26 mouse cellular contexts compared by ENCODE assay signal in genomic region chr1:149712330-149712729, GRCm38 (mm10).
DNase-seq lines count a peak whose midpoint lies in the region; ATAC-seq and TF ChIP-seq lines count a peak whose summit lies in the region.
"Had no signal": no experiment of that assay in that cellular context is flagged by ENCODE, and none has a peak within 500 bp of the region (broad histone marks: within the 10 kb centered on the region; RNA-seq: fewer than 3 reads in every experiment).

No protein-coding gene starts in this region.

- no peak for TF ChIP-seq EP300 in heart, postnatal 0 days (IDR thresholded peaks at IDR 0.05; ENCODE audit: low read depth)

- H3K9me3 ChIP-seq in heart, postnatal 0 days (replicated peaks; ENCODE audit: control insufficient read depth, low read length): no peaks in the 10 kb centered on the region
- H3K9me3 ChIP-seq in lung, embryonic 16.5 days (ENCODE audit: control insufficient read depth, low read length): no peaks in the 10 kb centered on the region
- H3K9me3 ChIP-seq: embryonic facial prominence, embryonic 13.5 days; embryonic facial prominence, embryonic 15.5 days; forebrain, embryonic 10.5 days; forebrain, embryonic 12.5 days had no signal

- no peak for ATAC-seq in heart, postnatal 0 days (ENCODE audit: insufficient read depth, low read depth)
- ATAC-seq in lung, embryonic 16.5 days (ENCODE audit: low read depth): peak; percentile 64; the same call in 1 of the 2 replicates
- ATAC-seq: CD4-positive, CD25-positive, alpha-beta regulatory T cell, adult 4 months; forebrain, embryonic 14.5 days; forebrain, embryonic 16.5 days had no signal

- intact Hi-C loops in heart, postnatal 25 days (cut with DNase I): no loop called here

- TF ChIP-seq POLR2A in lung, adult 2 months (IDR thresholded peaks at IDR 0.05; ENCODE audit: borderline replicate concordance, extremely low read depth, low read depth, low read length): no peak

- H3K4me1 ChIP-seq in heart, postnatal 0 days (ENCODE audit: control insufficient read depth, insufficient read depth): no peaks in the 10 kb centered on the region
- H3K4me1 ChIP-seq in lung, embryonic 16.5 days (replicated peaks; ENCODE audit: control insufficient read depth, insufficient read depth, low read length): no peaks in the 10 kb centered on the region
- H3K4me1 ChIP-seq in lung, adult 2 months (ENCODE audit: control insufficient read depth, insufficient read depth, low read length): no peaks in the 10 kb centered on the region
- H3K4me1 ChIP-seq: embryonic facial prominence, embryonic 13.5 days; embryonic facial prominence, embryonic 15.5 days; forebrain, embryonic 10.5 days; forebrain, embryonic 12.5 days had no signal

- H3K36me3 ChIP-seq in heart, postnatal 0 days (replicated peaks; ENCODE audit: control insufficient read depth, insufficient read depth, low read length): no peaks in the 10 kb centered on the region
- no peaks in the 10 kb centered on the region for H3K36me3 ChIP-seq in lung, embryonic 16.5 days (ENCODE audit: control insufficient read depth, insufficient read depth, low read length)
- H3K36me3 ChIP-seq: embryonic facial prominence, embryonic 13.5 days; embryonic facial prominence, embryonic 15.5 days; forebrain, embryonic 10.5 days; forebrain, embryonic 12.5 days had no signal

- no peak overlapping the region for H3K9ac ChIP-seq in heart, postnatal 0 days (replicated peaks; ENCODE audit: low read depth, low read length)
- no peak overlapping the region for H3K9ac ChIP-seq in lung, embryonic 16.5 days (ENCODE audit: low read length)
- H3K9ac ChIP-seq: embryonic facial prominence, embryonic 13.5 days; embryonic facial prominence, embryonic 15.5 days; forebrain, embryonic 12.5 days had no signal

- DNase-seq in heart, postnatal 0 days (ENCODE audit: low spot score): peak; percentile 12
- no peak for DNase-seq in heart, postnatal 25 days (ENCODE audit: low spot score)
- no peak for DNase-seq in lung, adult 2 months
- DNase-seq in lung, postnatal 36 days: peak; percentile 6
- no peak for DNase-seq in lung, postnatal 4 days
- DNase-seq: adrenal gland, adult 2 months; adrenal gland, postnatal 10 days; adrenal gland, postnatal 25 days; B cell, adult 2 months; cerebellum, adult 11 months; cerebellum, adult 18-20 months; cerebellum, adult 8-10 months; cerebellum, adult 9-11 months; cerebellum, postnatal 14 days; cerebellum, postnatal 36 days; embryo, embryonic 11 days had no signal

- 18% methylated on average over 1 of the region's 1 CpGs for WGBS in heart, postnatal 0 days
- WGBS in lung, embryonic 16.5 days: 37% methylated on average over 1 of the region's 1 CpGs
- WGBS in lung, adult 2 months: 48% methylated on average over 1 of the region's 1 CpGs

- no peak overlapping the region for H3K4me3 ChIP-seq in heart, postnatal 0 days (ENCODE audit: low read depth, low read length)
- no peak overlapping the region for H3K4me3 ChIP-seq in lung, embryonic 16.5 days (ENCODE audit: low read length)
- no peak overlapping the region for H3K4me3 ChIP-seq in lung, adult 2 months (replicated peaks; ENCODE audit: extremely low read depth, low read depth, low read length)
- H3K4me3 ChIP-seq: embryonic facial prominence, embryonic 13.5 days; embryonic facial prominence, embryonic 15.5 days; erythroblast, embryonic 14.5 days; forebrain, embryonic 10.5 days; forebrain, embryonic 12.5 days had no signal

- H3K4me2 ChIP-seq in heart, postnatal 0 days (ENCODE audit: low read depth, low read length): no peak overlapping the region
- no peak overlapping the region for H3K4me2 ChIP-seq in lung, embryonic 16.5 days (ENCODE audit: low read depth, low read length)
- H3K4me2 ChIP-seq: embryonic facial prominence, embryonic 13.5 days; embryonic facial prominence, embryonic 15.5 days; forebrain, embryonic 12.5 days had no signal

- no peak overlapping the region for H3K27ac ChIP-seq in heart, postnatal 0 days (ENCODE audit: low read depth)
- no peak overlapping the region for H3K27ac ChIP-seq in lung, embryonic 16.5 days (ENCODE audit: low read length)
- H3K27ac ChIP-seq: embryonic facial prominence, embryonic 13.5 days; embryonic facial prominence, embryonic 15.5 days; forebrain, embryonic 10.5 days; forebrain, embryonic 12.5 days had no signal

- H3K27me3 ChIP-seq in heart, postnatal 0 days (ENCODE audit: control insufficient read depth, insufficient read depth, low read length): no peaks in the 10 kb centered on the region
- H3K27me3 ChIP-seq in lung, embryonic 16.5 days (ENCODE audit: control insufficient read depth, insufficient read depth, low read depth, low read length): no peaks in the 10 kb centered on the region
- H3K27me3 ChIP-seq: CH12.LX; embryonic facial prominence, embryonic 13.5 days; embryonic facial prominence, embryonic 15.5 days; forebrain, embryonic 12.5 days had no signal

- no peak for TF ChIP-seq CTCF in heart, postnatal 0 days (IDR thresholded peaks at IDR 0.05; ENCODE audit: low read depth)
- TF ChIP-seq CTCF in lung, adult 2 months (IDR thresholded peaks at IDR 0.05; ENCODE audit: insufficient read depth, low read length): no peak

Comparison
In these comparisons a context has a peak if more than half of its experiments do, and no peak if none do; other contexts are left out.
1. DNase-seq: peak in heart, postnatal 0 days (single experiment) and lung, postnatal 36 days (single experiment); none in heart, postnatal 25 days (single experiment), lung, adult 2 months (single experiment) and lung, postnatal 4 days (0 of 2).